Mouse (Mus musculus) splenic B cell, adult 2 months (primary cell): ENCODE data around the gene Leap2.
A peak's percentile ranks its signal among the peaks of the same experiment; 100 is the strongest.
"Not testable (repeated sequence)": the region's sequence is repeated elsewhere in the genome, so short reads cannot be mapped to it uniquely, and the experiment has no call there.

Experiments used
- DNase-seq: peaks from one replicate; pipeline ENCODE4 v3.0.0-alpha.2; 2011; ENCODE audit warnings: low read depth, low spot score
- H3K27me3 ChIP-seq: 2 replicates; pipeline ENCODE4 v1.6.1; 2012; ENCODE audit warnings: mild to moderate bottlenecking, low read length, moderate library complexity, mixed read lengths; ENCODE audit not compliant: control insufficient read depth, poor library complexity, insufficient read depth, severe bottlenecking
- H3K36me3 ChIP-seq: 2 replicates; pipeline ENCODE4 v1.6.1; 2012; ENCODE audit warnings: mild to moderate bottlenecking, low read length, moderate library complexity, mixed read lengths; ENCODE audit not compliant: control insufficient read depth, poor library complexity, insufficient read depth, severe bottlenecking

Gene Leap2

GRCm38 (mm10) chr11:53428716-53429057 is 5.7 kb upstream of the Leap2 start:
- no peaks in the 10 kb centered on the region for H3K36me3 ChIP-seq
- no peaks in the 10 kb centered on the region for H3K27me3 ChIP-seq
- no peak for DNase-seq

DNA sequence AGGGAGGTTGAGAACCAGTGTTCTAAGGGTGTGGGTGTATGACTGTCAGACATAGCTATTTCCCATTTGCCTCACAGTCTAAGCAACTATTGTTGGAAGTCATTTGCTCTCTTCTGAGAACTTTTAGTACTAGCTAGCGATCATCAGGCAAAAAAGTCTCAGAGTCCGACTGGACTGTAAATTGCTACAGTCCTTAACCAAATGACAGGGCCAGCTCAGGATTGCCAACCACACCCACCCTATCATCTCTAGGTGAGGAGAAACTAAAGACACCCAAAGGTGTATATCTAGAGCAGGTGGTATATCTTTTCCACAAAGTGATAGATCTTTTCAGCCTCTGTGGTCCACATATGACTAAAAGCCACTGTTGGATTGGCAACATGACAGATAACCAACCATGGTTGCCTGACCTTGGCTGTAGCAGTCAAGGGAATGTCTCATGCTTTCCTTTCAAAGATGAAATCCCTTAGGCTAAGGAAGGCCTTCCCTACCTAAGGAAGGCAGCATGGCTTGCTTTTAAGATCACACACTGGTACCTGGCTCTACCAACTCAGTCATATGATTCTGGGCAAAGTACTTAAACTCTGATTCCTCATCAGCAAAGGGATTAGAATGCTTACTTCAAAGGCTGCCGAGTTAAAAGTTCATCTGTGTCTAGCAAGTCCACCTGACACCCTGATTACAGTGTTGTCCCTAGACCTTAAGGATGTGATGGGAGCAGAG is 5.2 kb upstream of the Leap2 start:
- Histone ChIP-seq H3K36me3 (no peaks in the 10 kb centered on the region), H3K27me3 (no peaks in the 10 kb centered on the region)
- no peak for DNase-seq

DNA sequence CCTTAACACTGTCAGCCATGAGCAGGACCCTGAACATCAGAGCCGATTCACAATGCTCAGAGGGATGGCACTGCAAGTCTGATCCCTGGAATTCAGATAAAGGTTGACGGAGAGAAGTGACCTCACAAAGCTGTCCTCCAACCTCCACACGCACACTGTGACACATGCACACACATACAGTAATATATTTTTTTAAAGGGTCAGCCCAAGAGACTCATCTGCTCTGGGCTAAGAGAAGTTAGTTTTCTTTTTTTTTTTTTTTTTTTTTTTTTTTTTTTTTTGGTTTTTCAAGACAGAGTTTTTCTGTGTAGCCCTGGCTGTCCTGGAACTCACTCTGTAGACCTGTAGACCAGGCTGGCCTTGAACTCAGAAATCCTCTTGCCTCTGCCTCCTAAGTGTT is 3.9 kb upstream of the Leap2 start:
- not testable (repeated sequence) for DNase-seq, H3K27me3 ChIP-seq, H3K36me3 ChIP-seq

- DNase-seq, result no peak
- 0 out of 2 replicates have a peak, but pooled peaks cover 5% of the 10 kb centered on the region for H3K36me3 ChIP-seq
- H3K27me3 ChIP-seq, result no peaks in the 10 kb centered on the region
Measured at GRCm38 (mm10) chr11:53425711-53426255, 2.8 kb upstream of the Leap2 start.

DNA sequence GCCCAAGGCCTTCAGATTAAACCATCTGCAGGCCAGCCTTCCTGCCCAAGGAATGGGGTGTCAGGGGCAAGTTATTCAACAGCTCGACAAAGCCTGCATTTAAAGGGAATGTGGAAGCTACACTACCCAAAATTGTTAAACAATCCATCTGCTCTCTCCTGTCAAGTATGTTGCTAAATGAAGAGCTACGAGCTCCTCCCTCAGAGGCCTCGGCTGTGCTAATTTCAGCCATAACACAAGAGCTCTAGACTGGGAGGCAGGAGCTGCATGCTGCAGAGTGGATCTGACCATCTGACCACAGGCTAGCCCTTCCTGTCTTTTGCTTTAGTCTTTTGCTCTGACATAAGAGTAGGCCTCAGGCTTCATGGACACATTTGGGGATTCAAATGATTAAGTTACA is 2.3 kb upstream of the Leap2 start:
- 0 out of 2 replicates have a peak, but pooled peaks cover 6% of the 10 kb centered on the region for H3K36me3 ChIP-seq
- H3K27me3 ChIP-seq, result no peaks in the 10 kb centered on the region
- no peak for DNase-seq

- Histone ChIP-seq H3K36me3 (0 out of 2 replicates have a peak, but pooled peaks cover 7% of the 10 kb centered on the region), H3K27me3 (no peaks in the 10 kb centered on the region)
- DNase-seq, result no peak
Measured at GRCm38 (mm10) chr11:53424826-53425225, 1.9 kb upstream of the Leap2 start.

- Histone ChIP-seq H3K36me3 (peaks cover 18% of the 10 kb centered on the region; the same call in 1 of the 2 replicates), H3K27me3 (no peaks in the 10 kb centered on the region)
- no peak for DNase-seq
Measured at GRCm38 (mm10) chr11:53418048-53418447, 4.9 kb downstream of the Leap2 start.

- no peaks in the 10 kb centered on the region for H3K27me3 ChIP-seq
- H3K36me3 ChIP-seq, result peaks cover 29% of the 10 kb centered on the region
- no peak for DNase-seq
Measured at GRCm38 (mm10) chr11:53413871-53414270, 9.1 kb downstream of the Leap2 start.

DNA sequence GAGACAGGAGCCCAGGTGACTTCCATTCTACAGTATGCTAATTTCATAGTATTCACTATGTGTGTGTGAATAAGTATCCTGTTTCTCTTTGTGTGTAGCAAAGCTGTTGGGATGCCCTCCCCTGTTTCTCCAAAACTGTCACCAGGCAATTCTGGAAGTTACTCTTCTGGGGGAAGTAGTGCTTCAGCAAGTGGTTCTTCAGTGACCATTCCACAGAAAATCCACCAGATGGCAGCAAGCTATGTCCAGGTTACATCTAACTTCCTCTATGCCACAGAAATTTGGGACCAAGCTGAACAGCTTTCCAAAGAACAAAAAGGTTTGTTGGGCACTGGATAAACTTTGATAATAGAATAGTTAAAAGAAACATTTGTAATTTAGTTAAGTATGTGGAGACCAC is 11.2 kb downstream of the Leap2 start:
- Histone ChIP-seq H3K36me3 (peaks cover 37% of the 10 kb centered on the region), H3K27me3 (no peaks in the 10 kb centered on the region)
- DNase-seq, result peak; percentile 42

GRCm38 (mm10) chr11:53403638-53404037 is 19.3 kb downstream of the Leap2 start:
- Histone ChIP-seq H3K36me3 (peaks cover 30% of the 10 kb centered on the region), H3K27me3 (no peaks in the 10 kb centered on the region)
- no peak for DNase-seq

GRCm38 (mm10) chr11:53393856-53394255 is 29.1 kb downstream of the Leap2 start:
- DNase-seq, result no peak
- H3K36me3 ChIP-seq, result peaks cover 22% of the 10 kb centered on the region
- H3K27me3 ChIP-seq, result no peaks in the 10 kb centered on the region

DNA sequence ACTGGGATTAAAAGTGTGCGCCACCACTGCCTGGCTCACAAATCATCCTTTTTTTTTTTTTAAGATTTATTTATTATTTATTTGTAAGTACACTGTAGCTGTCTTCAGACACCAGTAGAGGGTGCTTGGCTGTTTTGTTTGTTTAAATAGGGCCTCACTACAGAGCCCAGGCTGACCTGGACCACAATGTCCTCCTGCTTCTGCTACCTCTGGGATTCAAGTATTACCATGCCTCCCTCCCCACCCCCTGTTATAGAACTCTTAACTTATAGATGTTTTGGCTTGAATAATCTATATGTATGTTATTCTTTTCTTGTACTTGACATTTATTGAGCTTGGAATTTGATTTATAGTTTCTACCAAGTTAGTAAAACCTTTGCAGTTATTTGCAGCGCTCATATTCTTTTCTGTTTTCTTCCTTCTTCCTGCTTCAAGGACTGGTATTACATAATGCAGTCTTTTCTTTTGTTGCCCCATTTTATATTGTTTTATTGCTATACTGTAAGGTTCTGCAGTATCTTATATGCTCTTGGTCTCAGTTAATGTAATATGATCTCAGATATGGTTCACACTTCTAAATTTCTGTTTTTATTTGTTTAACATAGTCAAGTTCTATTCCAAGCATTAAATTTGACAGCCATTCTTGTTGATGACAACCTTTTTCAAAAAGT is 39.1 kb downstream of the Leap2 start:
- no peak for DNase-seq
- H3K27me3 ChIP-seq, result no peaks in the 10 kb centered on the region

DNA sequence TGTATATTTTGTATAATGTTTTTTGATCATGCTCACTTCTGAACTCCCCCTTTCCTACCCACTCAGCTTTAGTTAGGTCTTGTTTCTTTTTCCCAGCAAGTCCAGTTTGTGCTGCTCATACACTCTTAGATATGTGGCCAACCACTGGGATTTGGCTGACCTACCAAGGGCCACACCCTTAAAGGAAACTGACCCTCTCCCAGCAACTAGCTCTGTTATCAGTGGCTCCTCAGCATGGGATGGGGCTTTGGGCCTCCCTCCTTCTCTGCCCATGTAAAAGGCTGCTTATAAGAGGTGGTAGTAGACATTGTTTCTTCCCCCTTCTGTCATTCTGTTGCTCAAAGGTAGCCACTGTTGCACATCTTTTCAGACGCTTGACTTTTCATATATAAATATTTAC is 44.1 kb downstream of the Leap2 start:
- Histone ChIP-seq H3K27me3 (no peaks in the 10 kb centered on the region), H3K36me3 (peaks cover 11% of the 10 kb centered on the region; the same call in 1 of the 2 replicates)
- no peak for DNase-seq

More for the DNA sequence above, 39.1 kb downstream of the Leap2 start:
- H3K36me3 ChIP-seq, result peaks cover 8% of the 10 kb centered on the region; the same call in 1 of the 2 replicates
